Comparison of ENCODE assay signal across 8 mouse cellular contexts in the genomic region with DNA sequence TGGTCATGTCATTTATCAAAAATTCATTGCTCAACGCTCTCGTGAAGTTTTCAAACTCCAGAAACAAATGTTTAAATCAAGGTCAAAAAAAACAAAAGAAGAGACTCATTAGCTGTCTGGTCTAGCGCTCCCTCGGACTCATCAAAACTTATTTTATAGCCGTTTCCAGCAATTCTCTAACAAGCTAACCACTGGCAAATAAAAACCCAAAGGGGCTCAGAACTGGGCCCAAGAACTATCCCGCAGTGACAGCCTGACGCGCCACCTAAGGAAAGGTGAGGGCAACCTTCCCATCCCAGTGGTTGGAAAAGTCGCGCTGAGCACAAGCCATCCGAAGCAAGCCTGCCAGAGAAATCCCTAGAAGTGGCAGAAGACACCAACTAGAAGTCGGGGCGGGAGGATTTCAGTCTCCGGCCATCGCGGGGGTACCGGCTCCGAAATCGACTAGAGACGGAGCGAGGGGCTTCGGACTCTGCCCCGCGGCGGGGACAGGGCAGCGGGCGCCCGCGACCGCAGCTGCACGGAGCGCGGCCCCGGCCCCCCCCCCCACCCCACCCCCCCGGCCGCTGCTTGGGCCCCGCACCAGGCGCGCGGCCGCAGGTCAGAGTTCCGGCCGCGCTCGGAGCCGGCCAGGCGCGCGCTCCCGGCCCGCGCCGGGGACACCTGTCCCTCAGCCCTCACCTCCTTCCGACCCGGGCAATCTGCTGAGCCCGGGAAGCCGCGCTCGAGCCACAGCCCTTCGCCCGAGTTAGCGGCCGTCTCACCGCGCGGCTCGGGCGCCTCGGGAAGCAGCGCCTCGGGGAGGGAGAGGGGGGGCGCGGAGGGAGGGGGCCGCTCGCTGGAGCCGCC. TPM values are rescaled to one million over a fixed set of nuclear protein-coding genes. Genes with fewer than 3 reads are reported as not detected.
A peak's percentile ranks its signal among the peaks of the same experiment; 100 is the strongest.
DNase-seq lines count a peak whose midpoint lies in the region; ATAC-seq and TF ChIP-seq lines count a peak whose summit lies in the region.

No protein-coding gene starts in this region.

- H3K4me3 ChIP-seq in kidney, adult 2 months (ENCODE audit: insufficient read depth, low read depth, low read length) = peak overlapping the region; percentile 54
- H3K4me3 ChIP-seq in liver, embryonic 14.5 days (ENCODE audit: insufficient read depth in 1 of 2, low read depth in 2 of 2, low read length in 2 of 2) = peak overlapping the region; percentile 92 to 98
- H3K4me3 ChIP-seq in neural tube, embryonic 14.5 days (ENCODE audit: low read depth, low read length) = peak overlapping the region; percentile 75

- H3K27me3 ChIP-seq in kidney, adult 2 months (replicated peaks; ENCODE audit: control insufficient read depth, insufficient read depth, low read length) = no peaks in the 10 kb centered on the region
- no peaks in the 10 kb centered on the region for H3K27me3 ChIP-seq in liver, embryonic 14.5 days (ENCODE audit: control insufficient read depth, insufficient read depth, low read length)
- H3K27me3 ChIP-seq in neural tube, embryonic 14.5 days (ENCODE audit: control insufficient read depth, insufficient read depth, low read length) = no peaks in the 10 kb centered on the region

- peak overlapping the region; percentile 95 for H3K9ac ChIP-seq in liver, embryonic 14.5 days (replicated peaks)
- peak overlapping the region; percentile 88 for H3K9ac ChIP-seq in neural tube, embryonic 14.5 days (replicated peaks; ENCODE audit: low read depth, low read length)

- peak overlapping the region; percentile 34; the same call in 1 of the 2 replicates for H3K27ac ChIP-seq in kidney, adult 2 months (ENCODE audit: insufficient read depth, low read depth, low read length)
- peak overlapping the region; percentile 77 for H3K27ac ChIP-seq in liver, embryonic 14.5 days
- peak overlapping the region; percentile 88 for H3K27ac ChIP-seq in neural tube, embryonic 14.5 days (ENCODE audit: low read depth, low read length)

- ATAC-seq in liver, embryonic 14.5 days (ENCODE audit: insufficient read depth) = peak; percentile 83
- peak; percentile 83 for ATAC-seq in neural tube, embryonic 14.5 days (ENCODE audit: low read depth)

- H3K4me1 ChIP-seq in kidney, adult 2 months (ENCODE audit: control insufficient read depth, insufficient read depth, low read length) = peaks cover 9% of the 10 kb centered on the region; the same call in 1 of the 2 replicates
- peaks cover 12 to 16% of the 10 kb centered on the region in 2 experiments for H3K4me1 ChIP-seq in liver, embryonic 14.5 days (replicated peaks; ENCODE audit: control insufficient read depth in 2 of 2, insufficient read depth in 2 of 2, low read length in 1 of 2)
- H3K4me1 ChIP-seq in neural tube, embryonic 14.5 days (ENCODE audit: control insufficient read depth, insufficient read depth, low read length) = peaks cover 15% of the 10 kb centered on the region

- 2% methylated on average over 61 of the region's 76 CpGs for whole genome bisulfite sequencing in kidney, adult 2 months
- under 1% methylated on average over 73 of the region's 76 CpGs for WGBS in liver, embryonic 14.5 days (ENCODE audit: insufficient replicate concordance)
- 1% methylated on average over 32 of the region's 76 CpGs for WGBS in neural tube, embryonic 14.5 days

- no peak for TF ChIP-seq EP300 in liver, embryonic 14.5 days (IDR thresholded peaks at IDR 0.05; ENCODE audit: low read depth)

- TF ChIP-seq CTCF in kidney, adult 2 months (conservative IDR thresholded peaks at IDR 0.05; ENCODE audit: insufficient read depth, insufficient read length, low read depth, low read length) = no peak
- TF ChIP-seq CTCF in liver, embryonic 14.5 days (IDR thresholded peaks at IDR 0.05; ENCODE audit: low read depth) = no peak

- H3K36me3 ChIP-seq in kidney, adult 2 months (ENCODE audit: control insufficient read depth, insufficient read depth, low read length) = no peaks in the 10 kb centered on the region
- H3K36me3 ChIP-seq in liver, embryonic 14.5 days (replicated peaks; ENCODE audit: control insufficient read depth, insufficient read depth, low read depth) = no peaks in the 10 kb centered on the region; the same call in 1 of the 2 replicates
- H3K36me3 ChIP-seq in neural tube, embryonic 14.5 days (ENCODE audit: control insufficient read depth, insufficient read depth, low read length) = no peaks in the 10 kb centered on the region

- no peaks in the 10 kb centered on the region for H3K9me3 ChIP-seq in liver, embryonic 14.5 days (ENCODE audit: control insufficient read depth, low read length)
- H3K9me3 ChIP-seq in neural tube, embryonic 14.5 days (ENCODE audit: control insufficient read depth, low read length) = no peaks in the 10 kb centered on the region

- no peak for TF ChIP-seq POLR2A in kidney, adult 2 months (IDR thresholded peaks at IDR 0.05; ENCODE audit: low read depth, low read length)

- DNase-seq in 416B (ENCODE audit: low read depth) = peak; percentile 41
- peak; percentile 49 for DNase-seq in MN1 (ENCODE audit: low spot score)
- peak; percentile 70 for DNase-seq in embryo, embryonic 10.5 days (ENCODE audit: low spot score)
- peak; percentile 37 to 66 for DNase-seq in heart, adult 18-20 months
- peak; percentile 59 for DNase-seq in kidney, adult 2 months
- DNase-seq in liver, embryonic 14.5 days (ENCODE audit: low read depth in 3 of 3, low spot score in 3 of 3) = peak in 1 of 3 experiments; percentile 38
- DNase-seq in thymus, postnatal 4 days = peak; percentile 56

- H3K4me2 ChIP-seq in liver, embryonic 14.5 days (ENCODE audit: low read depth) = peak overlapping the region; percentile 84
- H3K4me2 ChIP-seq in neural tube, embryonic 14.5 days (ENCODE audit: low read depth, low read length) = peak overlapping the region; percentile 58

RNA-seq across cellular contexts. Expression of a gene that starts 29.5 kb away (rescaled TPM):
- 10 to 100 TPM; 71.4 to 86.5 TPM for total RNA-seq in heart, adult 18-20 months (2021)
- polyA plus RNA-seq in kidney, adult 2 months (2012; rRNA removed) = 65.7 and 66.6 TPM in 2 replicates
- 16.5 and 18.4 TPM in 2 replicates for polyA plus RNA-seq in liver, embryonic 14.5 days (2012; rRNA removed)
- 17.7 and 19.2 TPM in 2 replicates for polyA plus RNA-seq in liver, embryonic 14.5 days (2014; fragmentation: Nextera tagmentation; extraction: Ambion mirVana)
- polyA plus RNA-seq in neural tube, embryonic 14.5 days (2014; fragmentation: Nextera tagmentation; extraction: Ambion mirVana) = 19.4 and 36.2 TPM in 2 replicates

RNA-seq across cellular contexts. Expression of a gene that starts 57.5 kb away (rescaled TPM):
- total RNA-seq in heart, adult 18-20 months (2021) = under 1 TPM; 0.08 to 0.10 TPM
- 3.0 and 4.1 TPM in 2 replicates for polyA plus RNA-seq in kidney, adult 2 months (2012; rRNA removed)
- 0.02 and 0.08 TPM in 2 replicates for polyA plus RNA-seq in liver, embryonic 14.5 days (2012; rRNA removed)
- 0.04 TPM in 1 of 2 replicates, not detected in the other for polyA plus RNA-seq in liver, embryonic 14.5 days (2014; fragmentation: Nextera tagmentation; extraction: Ambion mirVana)
- 8.4 and 10.9 TPM in 2 replicates for polyA plus RNA-seq in neural tube, embryonic 14.5 days (2014; fragmentation: Nextera tagmentation; extraction: Ambion mirVana)

Comparison
In these comparisons a context has a peak if more than half of its experiments do, and no peak if none do; other contexts are left out.
1. H3K27ac ChIP-seq: peak in every context shown above with its lines; median percentile 88 in neural tube, embryonic 14.5 days; 77 in liver, embryonic 14.5 days; 34 in kidney, adult 2 months.